ENCODE assay signal across 9 mouse cellular contexts in genomic region chr2:159491090-159491489, GRCm38 (mm10).
A peak's percentile ranks its signal among the peaks of the same experiment; 100 is the strongest.
DNase-seq lines count a peak whose midpoint lies in the region; ATAC-seq and TF ChIP-seq lines count a peak whose summit lies in the region.
"Had no signal": no experiment of that assay in that cellular context is flagged by ENCODE, and none has a peak within 500 bp of the region (broad histone marks: within the 10 kb centered on the region; RNA-seq: fewer than 3 reads in every experiment).

No protein-coding gene starts in this region.

- no peaks in the 10 kb centered on the region for H3K36me3 ChIP-seq in kidney, embryonic 15.5 days
- H3K36me3 ChIP-seq in hindbrain, embryonic 12.5 days, result no peaks in the 10 kb centered on the region
- H3K36me3 ChIP-seq: neural tube, embryonic 15.5 days had no signal

- no peaks in the 10 kb centered on the region for H3K9me3 ChIP-seq in kidney, embryonic 15.5 days (replicated peaks)
- H3K9me3 ChIP-seq in hindbrain, embryonic 12.5 days (replicated peaks), result no peaks in the 10 kb centered on the region
- H3K9me3 ChIP-seq: neural tube, embryonic 15.5 days had no signal

- H3K27ac ChIP-seq in kidney, embryonic 15.5 days, result no peak overlapping the region
- no peak overlapping the region for H3K27ac ChIP-seq in hindbrain, embryonic 12.5 days
- H3K27ac ChIP-seq: neural tube, embryonic 15.5 days had no signal

- ATAC-seq in kidney, embryonic 15.5 days (replicated peaks; ENCODE audit: low FRiP score), result no peak
- no peak for ATAC-seq in hindbrain, embryonic 12.5 days (ENCODE audit: low FRiP score)

- no peak for TF ChIP-seq CTCF in brain, embryonic 14.5 days (IDR thresholded peaks at IDR 0.05; ENCODE audit: borderline replicate concordance, extremely low read depth, insufficient read depth, insufficient read length)

- peak; percentile 14 for DNase-seq in adrenal gland, adult 2 months
- no peak for DNase-seq in adrenal gland, postnatal 4 days (ENCODE audit: low spot score in 2 of 2)
- DNase-seq in kidney, postnatal 36 days, result peak; percentile 2 to 23
- peak; percentile 54 for DNase-seq in brain, embryonic 14.5 days (ENCODE audit: low read depth)
- peak; percentile 74 for DNase-seq in heart, postnatal 14 days
- DNase-seq in spleen, postnatal 4 days (ENCODE audit: low spot score in 2 of 2), result no peak

- H3K4me2 ChIP-seq in kidney, embryonic 15.5 days, result no peak overlapping the region
- no peak overlapping the region for H3K4me2 ChIP-seq in hindbrain, embryonic 12.5 days (replicated peaks)
- H3K4me2 ChIP-seq: neural tube, embryonic 15.5 days had no signal

- H3K4me3 ChIP-seq in kidney, embryonic 15.5 days (replicated peaks), result no peak overlapping the region
- no peak overlapping the region for H3K4me3 ChIP-seq in hindbrain, embryonic 12.5 days
- H3K4me3 ChIP-seq: neural tube, embryonic 15.5 days had no signal

- TF ChIP-seq POLR2A in brain, embryonic 14.5 days (IDR thresholded peaks at IDR 0.05; ENCODE audit: borderline replicate concordance, extremely low read depth, insufficient read depth, insufficient read length, poor library complexity, severe bottlenecking), result no peak

- no peaks in the 10 kb centered on the region for H3K27me3 ChIP-seq in kidney, embryonic 15.5 days
- no peaks in the 10 kb centered on the region for H3K27me3 ChIP-seq in hindbrain, embryonic 12.5 days
- H3K27me3 ChIP-seq: neural tube, embryonic 15.5 days had no signal

- H3K9ac ChIP-seq in kidney, embryonic 15.5 days, result no peak overlapping the region
- no peak overlapping the region for H3K9ac ChIP-seq in hindbrain, embryonic 12.5 days
- H3K9ac ChIP-seq: neural tube, embryonic 15.5 days had no signal

- H3K4me1 ChIP-seq in kidney, embryonic 15.5 days, result no peaks in the 10 kb centered on the region
- H3K4me1 ChIP-seq in hindbrain, embryonic 12.5 days, result no peaks in the 10 kb centered on the region
- H3K4me1 ChIP-seq: neural tube, embryonic 15.5 days had no signal

- WGBS in kidney, embryonic 15.5 days, result 40% methylated on average over 3 of the region's 3 CpGs
- 54% methylated on average over 3 of the region's 3 CpGs for WGBS in hindbrain, embryonic 12.5 days

- intact Hi-C loops in heart, postnatal 14 days (cut with DNase I), result loop anchor here (10.0 kb wide), 1 partner anchor 136 kb away; no protein-coding TSS in a partner anchor

Comparison
In these comparisons a context has a peak if more than half of its experiments do, and no peak if none do; other contexts are left out.
1. DNase-seq: peak in adrenal gland, adult 2 months (single experiment), kidney, postnatal 36 days (2 of 2), brain, embryonic 14.5 days (single experiment) and heart, postnatal 14 days (2 of 2); none in adrenal gland, postnatal 4 days (0 of 2) and spleen, postnatal 4 days (0 of 2).